Mouse (Mus musculus) c-Kit-positive CD71-positive TER-119-negative erythroid progenitor cells, embryonic 14.5 days (primary cell): Measurements from ENCODE around the gene Phf23.
"Not testable (repeated sequence)": the region's sequence is repeated elsewhere in the genome, so short reads cannot be mapped to it uniquely, and the experiment has no call there.

Experiments used
- DNase-seq: peaks from one replicate; pipeline ENCODE4 v3.0.0-alpha.2; 2013; ENCODE audit warnings: low read depth

The Phf23 gene

GRCm38 (mm10) chr11:69995391-69995960 lies at the start of gene Phf23:
Gene Phf23 (plus strand): TSS chr11:69995777.
- peak; percentile 98 for DNase-seq

- peak; percentile 65 for DNase-seq
These were observed 49.3 kb upstream of the Phf23 start for GRCm38 (mm10) chr11:69945997-69946891.

GRCm38 (mm10) chr11:69947337-69948065 lies 48.1 kb upstream of the Phf23 start:
- no peak for DNase-seq

GRCm38 (mm10) chr11:69948066-69948762 lies 47.4 kb upstream of the Phf23 start, which contains the start of gene Slc2a4:
Gene Slc2a4 (minus strand): TSS chr11:69948188.
- peak; percentile 94 for DNase-seq

GRCm38 (mm10) chr11:69948763-69949150 lies 46.8 kb upstream of the Phf23 start:
- DNase-seq, result peak; percentile 93

GRCm38 (mm10) chr11:69950807-69951459 lies 44.6 kb upstream of the Phf23 start:
- DNase-seq, result no peak

- no peak for DNase-seq
These were observed 43.3 kb upstream of the Phf23 start for GRCm38 (mm10) chr11:69952274-69952673.

GRCm38 (mm10) chr11:69953267-69953915 lies 42.2 kb upstream of the Phf23 start:
- DNase-seq, result no peak

- DNase-seq, result not testable (repeated sequence)
These were observed 40.0 kb upstream of the Phf23 start for GRCm38 (mm10) chr11:69955618-69956017.

GRCm38 (mm10) chr11:69956218-69956617 lies 39.4 kb upstream of the Phf23 start:
- no peak for DNase-seq

- DNase-seq, result no peak
These were observed 35.0 kb upstream of the Phf23 start for GRCm38 (mm10) chr11:69960616-69961015.

GRCm38 (mm10) chr11:69961841-69962240 lies 33.7 kb upstream of the Phf23 start:
- DNase-seq, result no peak

GRCm38 (mm10) chr11:69964650-69965270 lies 30.8 kb upstream of the Phf23 start, which contains the start of gene Cldn7:
Gene Cldn7 (plus strand): TSS chr11:69964779.
- DNase-seq, result no peak

GRCm38 (mm10) chr11:69965271-69966005 lies 30.1 kb upstream of the Phf23 start:
- no peak for DNase-seq

GRCm38 (mm10) chr11:69966006-69966859 lies 29.3 kb upstream of the Phf23 start:
- DNase-seq, result no peak

- no peak for DNase-seq
These were observed 28.6 kb upstream of the Phf23 start for GRCm38 (mm10) chr11:69966860-69967517.

GRCm38 (mm10) chr11:69968793-69969192 lies 26.8 kb upstream of the Phf23 start:
- DNase-seq, result no peak

- DNase-seq, result no peak
These were observed 25.4 kb upstream of the Phf23 start for GRCm38 (mm10) chr11:69970222-69970621.
